Mouse (Mus musculus): Measurements from ENCODE around the gene Olfr1028. TPM values are rescaled to one million over a fixed set of nuclear protein-coding genes. Genes with fewer than 3 reads are reported as not detected.

Gene Olfr1028
- total RNA-seq (2021) = not detected
- long read RNA-seq, experiment 1 = 0 reads
- long read RNA-seq, experiment 2 = 0 reads

GRCm38 (mm10) chr2:85950137-85950536, at the start of gene Olfr1028:
Olfr1028 (plus strand) TSS chr2:85950437.
- DNase-seq = no peak
- intact Hi-C loops (cut with DNase I; ENCODE audit: low total_unique reads) = no loop called here

GRCm38 (mm10) chr2:85904952-85905351, 45.3 kb upstream of the Olfr1028 start, which contains the start of gene Olfr1024:
Olfr1024 (minus strand) TSS chr2:85905052.
- no peak for DNase-seq
- intact Hi-C loops (cut with DNase I; ENCODE audit: low total_unique reads) = no loop called here

- no peak for DNase-seq
- intact Hi-C loops (cut with DNase I; ENCODE audit: low total_unique reads) = no loop called here
Measured at GRCm38 (mm10) chr2:85913197-85913596, 37.0 kb upstream of the Olfr1028 start.

GRCm38 (mm10) chr2:85914893-85915292, 35.3 kb upstream of the Olfr1028 start, which contains the start of gene Olfr1025-ps1:
Olfr1025-ps1 (plus strand) TSS chr2:85915193.
- intact Hi-C loops (cut with DNase I; ENCODE audit: low total_unique reads) = no loop called here
- DNase-seq = no peak

- intact Hi-C loops (cut with DNase I; ENCODE audit: low total_unique reads) = no loop called here
- DNase-seq = no peak
Measured at GRCm38 (mm10) chr2:85921258-85921657, 29.0 kb upstream of the Olfr1028 start, which contains the start of gene Olfr1026. Olfr1026 (plus strand) TSS chr2:85921558.

GRCm38 (mm10) chr2:85973595-85973994, 23.4 kb downstream of the Olfr1028 start, which contains the start of gene Olfr1029:
Olfr1029 (plus strand) TSS chr2:85973895.
- intact Hi-C loops (cut with DNase I; ENCODE audit: low total_unique reads) = no loop called here

GRCm38 (mm10) chr2:85978976-85979375, 28.7 kb downstream of the Olfr1028 start, which contains the start of gene Olfr1030:
Olfr1030 (plus strand) TSS chr2:85979276.
- intact Hi-C loops (cut with DNase I; ENCODE audit: low total_unique reads) = no loop called here

More at GRCm38 (mm10) chr2:85973595-85973994, 23.4 kb downstream of the Olfr1028 start, which contains the start of gene Olfr1029:
- DNase-seq = no peak

GRCm38 (mm10) chr2:85990004-85990403, 39.8 kb downstream of the Olfr1028 start, which contains the start of gene Olfr1031:
Olfr1031 (plus strand) TSS chr2:85990304.
- intact Hi-C loops (cut with DNase I; ENCODE audit: low total_unique reads) = no loop called here
- no peak for DNase-seq

More at GRCm38 (mm10) chr2:85978976-85979375, 28.7 kb downstream of the Olfr1028 start, which contains the start of gene Olfr1030:
- DNase-seq = no peak

Other genes with a start within 250 kb of the Olfr1028 start
- gene Olfr1009, start 235.0 kb upstream of the Olfr1028 start, total RNA-seq (2021) = not detected
- gene Olfr1012, start 187.7 kb upstream of the Olfr1028 start, total RNA-seq (2021) = not detected
- gene Olfr1013, start 183.3 kb upstream of the Olfr1028 start, total RNA-seq (2021) = not detected
- gene Olfr1014, start 177.7 kb upstream of the Olfr1028 start, total RNA-seq (2021) = not detected
- not detected for gene Olfr1015, start 168.4 kb upstream of the Olfr1028 start, total RNA-seq (2021)
- not detected for gene Olfr1016, start 147.9 kb upstream of the Olfr1028 start, total RNA-seq (2021)
- gene Olfr1018, start 132.0 kb upstream of the Olfr1028 start, total RNA-seq (2021) = not detected
- gene Olfr1019, start 105.0 kb upstream of the Olfr1028 start, total RNA-seq (2021) = not detected
- gene Olfr1020, start 103.4 kb upstream of the Olfr1028 start, total RNA-seq (2021) = not detected
- gene Olfr1022, start 81.8 kb upstream of the Olfr1028 start, total RNA-seq (2021) = not detected
- not detected for gene Olfr1023, start 64.8 kb upstream of the Olfr1028 start, total RNA-seq (2021)
- gene Olfr1024, start 45.4 kb upstream of the Olfr1028 start, total RNA-seq (2021) = not detected
- not detected for gene Olfr1025-ps1, start 35.2 kb upstream of the Olfr1028 start, total RNA-seq (2021)
- not detected for gene Olfr1026, start 28.9 kb upstream of the Olfr1028 start, total RNA-seq (2021)
- not detected for gene Olfr1029, start 23.5 kb downstream of the Olfr1028 start, total RNA-seq (2021)
- not detected for gene Olfr1030, start 28.8 kb downstream of the Olfr1028 start, total RNA-seq (2021)
- not detected for gene Olfr1031, start 39.9 kb downstream of the Olfr1028 start, total RNA-seq (2021)
- not detected for gene Olfr1032, start 55.1 kb downstream of the Olfr1028 start, total RNA-seq (2021)
- under 1 TPM in 1 of 2 experiments, not detected in 1; 0.64 TPM for gene Olfr1033, start 70.2 kb downstream of the Olfr1028 start, total RNA-seq (2021)
- gene Olfr1034, start 95.4 kb downstream of the Olfr1028 start, total RNA-seq (2021) = not detected
- not detected for gene Olfr1036, start 123.6 kb downstream of the Olfr1028 start, total RNA-seq (2021)
- not detected for gene Olfr1037, start 136.9 kb downstream of the Olfr1028 start, total RNA-seq (2021)
- not detected for gene Olfr1039, start 185.5 kb downstream of the Olfr1028 start, total RNA-seq (2021)
- not detected for gene Olfr1040, start 196.3 kb downstream of the Olfr1028 start, total RNA-seq (2021)
- not detected for gene Olfr1042, start 211.4 kb downstream of the Olfr1028 start, total RNA-seq (2021)
- not detected for gene Olfr1043, start 217.1 kb downstream of the Olfr1028 start, total RNA-seq (2021)
- not detected for gene Olfr1044, start 227.4 kb downstream of the Olfr1028 start, total RNA-seq (2021)
- gene Olfr52, start 235.2 kb downstream of the Olfr1028 start, total RNA-seq (2021) = not detected

Data from gastrocnemius, postnatal 14 days (tissue).